ENCODE assay signal across 8 mouse cellular contexts in genomic region chr9:119895040-119895721, GRCm38 (mm10). TPM values are rescaled to one million over a fixed set of nuclear protein-coding genes. Genes with fewer than 3 reads are reported as not detected.
A peak's percentile ranks its signal among the peaks of the same experiment; 100 is the strongest.
DNase-seq lines count a peak whose midpoint lies in the region; ATAC-seq lines count a peak whose summit lies in the region.

No protein-coding gene starts in this region.

- WGBS in neural tube, embryonic 11.5 days = 1% methylated on average over 58 of the region's 71 CpGs

- H3K4me3 ChIP-seq in neural tube, embryonic 11.5 days (ENCODE audit: low read depth, low read length) = peak overlapping the region; percentile 94

- H3K27me3 ChIP-seq in neural tube, embryonic 11.5 days (ENCODE audit: control insufficient read depth, insufficient read depth, low read length) = no peaks in the 10 kb centered on the region

- no peaks in the 10 kb centered on the region for H3K36me3 ChIP-seq in neural tube, embryonic 11.5 days (ENCODE audit: control insufficient read depth, insufficient read depth, low read length)

- no peaks in the 10 kb centered on the region for H3K9me3 ChIP-seq in neural tube, embryonic 11.5 days (ENCODE audit: control insufficient read depth, low read length)

- peaks cover 7% of the 10 kb centered on the region for H3K4me1 ChIP-seq in neural tube, embryonic 11.5 days (ENCODE audit: control insufficient read depth, insufficient read depth, low read length)

- ATAC-seq in neural tube, embryonic 11.5 days (ENCODE audit: insufficient read depth, low FRiP score, low TSS enrichment) = peak; percentile 80

- H3K27ac ChIP-seq in neural tube, embryonic 11.5 days (ENCODE audit: low read depth, low read length) = no peak overlapping the region

- peak overlapping the region; percentile 66 for H3K4me2 ChIP-seq in neural tube, embryonic 11.5 days (ENCODE audit: low read depth)

- DNase-seq in neural tube, embryonic 11.5 days (ENCODE audit: low spot score) = peak; percentile 29
- no peak for DNase-seq in neural tube, embryonic 10.5 days (ENCODE audit: extremely low spot score, low spot score)
- DNase-seq in embryo, embryonic 10.5 days (ENCODE audit: low spot score) = peak; percentile 26
- DNase-seq in heart, adult 8-10 months (ENCODE audit: low spot score) = peak; percentile 15
- DNase-seq in kidney, postnatal 10 days = peak; percentile 71
- peak; percentile 67 for DNase-seq in lung, postnatal 10 days
- DNase-seq in retina, embryonic 14.5 days (ENCODE audit: low spot score) = peak; percentile 6
- no peak for DNase-seq in yolk sac, embryonic 10.5 days (ENCODE audit: low spot score)

- peak overlapping the region; percentile 81 for H3K9ac ChIP-seq in neural tube, embryonic 11.5 days (ENCODE audit: low read length)

RNA-seq across cellular contexts. Expression of gene Wdr48, which starts 0.5 kb away (rescaled TPM):
- 61.8 and 67.2 TPM in 2 replicates for polyA plus RNA-seq in neural tube, embryonic 11.5 days (2014; fragmentation: Nextera tagmentation; extraction: Ambion mirVana)
- 10 to 100 TPM; 22.3 to 25.9 (median 23.6) TPM for total RNA-seq in heart, adult 8-10 months (2022)

RNA-seq across cellular contexts. Expression of gene Gorasp1, which starts 42.2 kb away (rescaled TPM):
- 20.5 and 23.6 TPM in 2 replicates for polyA plus RNA-seq in neural tube, embryonic 11.5 days (2014; fragmentation: Nextera tagmentation; extraction: Ambion mirVana)
- 10 to 100 TPM; 35.0 to 41.4 (median 37.9) TPM for total RNA-seq in heart, adult 8-10 months (2022)

RNA-seq across cellular contexts. Expression of gene Ttc21a, which starts 42.2 kb away (rescaled TPM):
- polyA plus RNA-seq in neural tube, embryonic 11.5 days (2014; fragmentation: Nextera tagmentation; extraction: Ambion mirVana) = 0.23 and 0.34 TPM in 2 replicates
- under 1 TPM in 1 of 4 experiments, not detected in 3; 0.09 TPM for total RNA-seq in heart, adult 8-10 months (2022)

Comparison
In these comparisons a context has a peak if more than half of its experiments do, and no peak if none do; other contexts are left out.
1. DNase-seq: peak in neural tube, embryonic 11.5 days (single experiment), embryo, embryonic 10.5 days (single experiment), heart, adult 8-10 months (single experiment), kidney, postnatal 10 days (single experiment), lung, postnatal 10 days (single experiment) and retina, embryonic 14.5 days (single experiment); none in neural tube, embryonic 10.5 days (single experiment) and yolk sac, embryonic 10.5 days (single experiment).